Mouse (Mus musculus): ENCODE measurements around the gene Olfr1366. TPM values are rescaled to one million over a fixed set of nuclear protein-coding genes. Genes with fewer than 3 reads are reported as not detected.
"Not testable (repeated sequence)": the region's sequence is repeated elsewhere in the genome, so short reads cannot be mapped to it uniquely, and the experiment has no call there.

Gene Olfr1366
- total and polyA plus RNA-seq, 2 experiments, result not detected

DNA sequence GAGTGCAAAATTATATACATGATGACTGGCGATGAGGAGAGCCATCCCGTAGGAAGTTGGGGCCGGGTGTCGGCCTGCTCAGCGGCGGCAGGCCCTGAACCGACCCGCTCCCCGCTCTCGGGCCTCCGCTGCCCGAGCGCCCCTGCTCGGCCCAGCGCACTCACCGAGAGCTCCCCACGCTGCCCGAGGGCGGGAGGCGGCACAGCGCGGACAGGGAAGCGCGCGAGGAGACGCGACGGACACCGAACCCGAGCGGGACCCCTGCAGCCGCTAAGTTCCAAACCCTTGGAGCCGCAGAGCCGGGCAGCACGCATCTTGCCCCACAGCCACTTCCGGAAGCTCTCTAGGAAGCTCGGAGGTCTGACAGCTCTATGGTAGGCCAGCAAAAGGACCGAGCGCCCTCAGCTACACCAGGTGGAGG lies 11.8 kb downstream of the Olfr1366 start, which contains the start of gene Zkscan8:
Gene Zkscan8, minus strand, starts transcription at position 340 of the 421 bp plus-strand sequence.
- H3K27ac ChIP-seq (replicated peaks; ENCODE audit: insufficient read depth, low read depth, low read length), result peak within 1 kb of the TSS; percentile 87
- no peaks in the 10 kb centered on the region for H3K27me3 ChIP-seq (ENCODE audit: control insufficient read depth, insufficient read depth, low read length)
- TF ChIP-seq CTCF (IDR thresholded peaks at IDR 0.05; ENCODE audit: low read depth, low read length), result 0 out of 2 replicates have a peak, but pooled peaks have one; percentile 0
- no peak for TF ChIP-seq POLR2A (IDR thresholded peaks at IDR 0.05; ENCODE audit: extremely low read depth, insufficient read depth, low read length)
- peaks cover 8% of the 10 kb centered on the region for H3K36me3 ChIP-seq (ENCODE audit: control insufficient read depth, insufficient read depth, low read length)
- H3K9ac ChIP-seq (ENCODE audit: low read depth, low read length), result peak within 1 kb of the TSS; percentile 100
- H3K4me3 ChIP-seq (ENCODE audit: insufficient read depth, low read depth, low read length), result peak within 1 kb of the TSS; percentile 98
- H3K79me2 ChIP-seq (ENCODE audit: control insufficient read depth, insufficient read depth, low read length), result 0 out of 2 replicates have a peak, but pooled peaks cover 2% of the 10 kb centered on the region
- peak; percentile 82 for DNase-seq (ENCODE audit: extremely low read depth, low read depth, low spot score)
- peaks cover 2% of the 10 kb centered on the region; the same call in 1 of the 2 replicates for H3K4me1 ChIP-seq (ENCODE audit: control insufficient read depth, insufficient read depth, low read length)
- 1% methylated on average over 39 of the region's 39 CpGs for WGBS

DNA sequence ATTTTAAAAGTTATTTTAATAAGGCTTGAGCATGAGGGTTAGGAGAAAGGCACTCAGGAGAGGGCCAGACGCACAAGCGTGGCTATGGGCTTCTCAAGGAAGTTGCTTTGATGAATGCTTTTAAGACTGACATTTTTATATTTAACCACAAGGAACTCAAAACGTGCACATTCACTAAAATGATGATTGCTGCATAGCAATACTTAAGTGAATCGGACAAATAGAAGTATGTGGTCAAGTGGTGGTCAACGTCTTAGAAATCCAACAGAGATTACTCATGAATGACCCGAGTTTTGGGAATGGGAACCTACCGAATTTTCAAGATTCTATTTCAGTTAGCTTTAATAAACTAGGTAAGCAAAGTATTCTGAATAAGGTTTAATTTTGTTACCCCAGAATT lies 12.5 kb downstream of the Olfr1366 start:
- H3K27me3 ChIP-seq (ENCODE audit: control insufficient read depth, insufficient read depth, low read length), result no peaks in the 10 kb centered on the region
- peak; percentile 9 for DNase-seq (ENCODE audit: extremely low read depth, low read depth, low spot score)
- 48% methylated on average over 7 of the region's 7 CpGs for WGBS
- peak overlapping the region; percentile 4; the same call in 1 of the 2 replicates for H3K4me3 ChIP-seq (ENCODE audit: insufficient read depth, low read depth, low read length)
- no peak overlapping the region for H3K27ac ChIP-seq (replicated peaks; ENCODE audit: insufficient read depth, low read depth, low read length)
- TF ChIP-seq CTCF (IDR thresholded peaks at IDR 0.05; ENCODE audit: low read depth, low read length) (no peak), POLR2A (IDR thresholded peaks at IDR 0.05; ENCODE audit: extremely low read depth, insufficient read depth, low read length) (no peak)
- H3K4me1 ChIP-seq (ENCODE audit: control insufficient read depth, insufficient read depth, low read length), result peaks cover 2% of the 10 kb centered on the region; the same call in 1 of the 2 replicates
- peaks cover 12% of the 10 kb centered on the region for H3K36me3 ChIP-seq (ENCODE audit: control insufficient read depth, insufficient read depth, low read length)
- H3K9ac ChIP-seq (ENCODE audit: low read depth, low read length), result no peak overlapping the region
- H3K79me2 ChIP-seq (ENCODE audit: control insufficient read depth, insufficient read depth, low read length), result 0 out of 2 replicates have a peak, but pooled peaks cover 2% of the 10 kb centered on the region

DNA sequence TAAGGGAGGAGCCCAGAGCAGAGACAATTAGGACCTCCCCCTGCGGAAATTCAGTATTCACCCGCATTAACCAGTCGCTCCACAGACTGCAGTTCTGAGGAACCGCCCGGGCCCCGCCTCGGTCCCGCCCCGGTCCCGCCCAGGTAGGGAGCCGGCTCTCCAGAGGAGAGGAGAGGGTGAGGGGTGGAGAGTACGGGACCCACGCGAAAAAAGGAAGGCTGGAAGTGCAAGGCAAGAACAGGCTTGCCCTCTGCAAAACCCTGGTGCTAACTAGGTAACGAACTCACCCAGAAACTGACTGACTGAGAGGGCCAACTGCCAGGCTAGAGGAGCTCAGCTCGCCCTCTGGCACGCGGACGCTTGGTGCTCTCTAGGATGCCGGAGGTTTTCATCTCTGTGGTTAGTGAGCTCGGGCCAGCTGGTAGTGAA lies 36.4 kb downstream of the Olfr1366 start:
- Histone ChIP-seq H3K79me2 (ENCODE audit: control insufficient read depth, insufficient read depth, low read length) (no peaks in the 10 kb centered on the region), H3K4me1 (ENCODE audit: control insufficient read depth, insufficient read depth, low read length) (peaks cover 1% of the 10 kb centered on the region; the same call in 1 of the 2 replicates), H3K27me3 (ENCODE audit: control insufficient read depth, insufficient read depth, low read length) (no peaks in the 10 kb centered on the region), H3K9ac (ENCODE audit: low read depth, low read length) (peak overlapping the region; percentile 76), H3K4me3 (ENCODE audit: insufficient read depth, low read depth, low read length) (peak overlapping the region; percentile 90), H3K36me3 (ENCODE audit: control insufficient read depth, insufficient read depth, low read length) (no peaks in the 10 kb centered on the region), H3K27ac (replicated peaks; ENCODE audit: insufficient read depth, low read depth, low read length) (peak overlapping the region; percentile 86)
- peak; percentile 82 for DNase-seq (ENCODE audit: extremely low read depth, low read depth, low spot score)
- TF ChIP-seq CTCF (IDR thresholded peaks at IDR 0.05; ENCODE audit: low read depth, low read length) (no peak), POLR2A (IDR thresholded peaks at IDR 0.05; ENCODE audit: extremely low read depth, insufficient read depth, low read length) (0 out of 2 replicates have a peak, but pooled peaks have one; percentile 42)
- WGBS, result under 1% methylated on average over 21 of the region's 21 CpGs

DNA sequence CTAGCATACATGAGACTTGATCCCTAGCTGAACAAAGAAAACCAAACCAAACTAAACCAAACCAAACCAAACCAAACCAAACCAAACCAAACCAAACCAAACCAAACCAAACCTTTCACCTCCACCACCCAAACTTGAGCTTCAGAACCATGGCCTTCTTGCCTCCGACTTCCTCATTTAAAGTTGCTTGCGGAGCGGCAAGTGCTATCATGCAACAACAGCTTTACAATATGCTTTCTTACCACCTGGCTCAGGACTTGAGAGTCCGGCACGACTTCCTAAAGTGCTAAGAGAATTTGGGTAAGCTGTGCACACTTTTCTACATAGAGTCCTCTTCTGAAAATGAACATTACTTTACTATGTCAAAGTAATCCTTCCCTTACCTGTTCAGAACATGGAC lies 40.3 kb downstream of the Olfr1366 start:
- no peak overlapping the region for H3K27ac ChIP-seq (replicated peaks; ENCODE audit: insufficient read depth, low read depth, low read length)
- no peak for TF ChIP-seq CTCF (IDR thresholded peaks at IDR 0.05; ENCODE audit: low read depth, low read length)
- TF ChIP-seq POLR2A (IDR thresholded peaks at IDR 0.05; ENCODE audit: extremely low read depth, insufficient read depth, low read length), result no peak
- peaks cover 1% of the 10 kb centered on the region; the same call in 1 of the 2 replicates for H3K4me1 ChIP-seq (ENCODE audit: control insufficient read depth, insufficient read depth, low read length)
- H3K79me2 ChIP-seq (ENCODE audit: control insufficient read depth, insufficient read depth, low read length), result no peaks in the 10 kb centered on the region
- H3K27me3 ChIP-seq (ENCODE audit: control insufficient read depth, insufficient read depth, low read length), result no peaks in the 10 kb centered on the region
- DNase-seq (ENCODE audit: extremely low read depth, low read depth, low spot score), result no peak
- H3K36me3 ChIP-seq (ENCODE audit: control insufficient read depth, insufficient read depth, low read length), result no peaks in the 10 kb centered on the region
- 93% methylated on average over 5 of the region's 5 CpGs for WGBS
- no peak overlapping the region for H3K9ac ChIP-seq (ENCODE audit: low read depth, low read length)
- H3K4me3 ChIP-seq (ENCODE audit: insufficient read depth, low read depth, low read length), result no peak overlapping the region

DNA sequence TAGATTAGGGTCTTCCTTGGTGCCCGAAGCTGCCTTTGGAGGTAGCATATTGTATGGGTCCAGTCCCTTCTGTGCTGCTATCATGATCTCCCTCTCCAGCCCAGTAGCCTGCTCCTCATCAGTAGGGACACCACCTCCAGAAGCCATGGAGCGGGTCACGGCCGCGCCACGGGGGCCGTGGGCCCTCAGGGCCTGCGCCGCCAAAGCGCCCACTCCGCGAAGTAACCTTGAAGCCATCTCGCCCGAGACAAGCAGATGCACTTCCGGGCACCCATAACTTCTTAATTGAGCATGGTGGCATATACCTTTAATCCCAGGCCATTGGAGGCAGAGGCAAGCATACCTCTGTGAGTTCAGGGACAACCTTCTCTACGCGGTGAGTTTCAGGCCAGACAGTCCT lies 41.4 kb downstream of the Olfr1366 start, which contains the start of gene Gm11273:
Gene Gm11273, minus strand, starts transcription at position 237 of the 400 bp plus-strand sequence.
- 95% methylated on average over 17 of the region's 17 CpGs for WGBS
- not testable (repeated sequence) for H3K36me3 ChIP-seq (ENCODE audit: control insufficient read depth, insufficient read depth, low read length); H3K27ac ChIP-seq (replicated peaks; ENCODE audit: insufficient read depth, low read depth, low read length); H3K79me2 ChIP-seq (ENCODE audit: control insufficient read depth, insufficient read depth, low read length); H3K4me3 ChIP-seq (ENCODE audit: insufficient read depth, low read depth, low read length); H3K27me3 ChIP-seq (ENCODE audit: control insufficient read depth, insufficient read depth, low read length); H3K9ac ChIP-seq (ENCODE audit: low read depth, low read length); DNase-seq (ENCODE audit: extremely low read depth, low read depth, low spot score); H3K4me1 ChIP-seq (ENCODE audit: control insufficient read depth, insufficient read depth, low read length)

DNA sequence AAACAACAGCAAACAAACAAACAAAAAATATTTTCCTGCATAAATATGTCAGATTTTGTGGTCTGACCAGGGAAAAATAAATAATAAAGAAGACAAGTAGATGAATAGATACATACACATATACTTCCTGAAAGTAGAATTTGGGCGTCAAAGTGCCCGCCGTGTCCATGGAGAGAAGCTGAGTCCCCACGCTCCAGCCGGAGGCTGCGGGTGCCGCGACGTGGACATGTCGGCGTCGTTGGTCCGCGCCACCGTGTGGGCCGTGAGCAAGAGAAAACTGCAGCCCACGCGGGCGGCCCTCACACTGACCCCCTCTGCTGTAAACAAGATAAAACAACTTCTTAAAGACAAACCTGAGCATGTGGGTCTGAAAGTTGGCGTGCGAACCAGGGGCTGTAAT lies 47.5 kb downstream of the Olfr1366 start, which contains the start of gene AK157302:
Gene AK157302, plus strand, starts transcription at position 144 of the 400 bp plus-strand sequence.
- no peaks in the 10 kb centered on the region for H3K4me1 ChIP-seq (ENCODE audit: control insufficient read depth, insufficient read depth, low read length)
- no peak within 1 kb of the TSS for H3K27ac ChIP-seq (replicated peaks; ENCODE audit: insufficient read depth, low read depth, low read length)
- no peak within 1 kb of the TSS for H3K9ac ChIP-seq (ENCODE audit: low read depth, low read length)
- H3K4me3 ChIP-seq (ENCODE audit: insufficient read depth, low read depth, low read length), result no peak within 1 kb of the TSS
- no peak for DNase-seq (ENCODE audit: extremely low read depth, low read depth, low spot score)
- WGBS, result 93% methylated on average over 21 of the region's 21 CpGs
- TF ChIP-seq CTCF (IDR thresholded peaks at IDR 0.05; ENCODE audit: low read depth, low read length) (no peak), POLR2A (IDR thresholded peaks at IDR 0.05; ENCODE audit: extremely low read depth, insufficient read depth, low read length) (no peak)
- H3K79me2 ChIP-seq (ENCODE audit: control insufficient read depth, insufficient read depth, low read length), result no peaks in the 10 kb centered on the region
- H3K36me3 ChIP-seq (ENCODE audit: control insufficient read depth, insufficient read depth, low read length), result no peaks in the 10 kb centered on the region
- H3K27me3 ChIP-seq (ENCODE audit: control insufficient read depth, insufficient read depth, low read length), result no peaks in the 10 kb centered on the region
